28 mouse cellular contexts compared by ENCODE assay signal in genomic region chr5:146695543-146695942, GRCm38 (mm10).
DNase-seq lines count a peak whose midpoint lies in the region; ATAC-seq and TF ChIP-seq lines count a peak whose summit lies in the region.
"Had no signal": no experiment of that assay in that cellular context is flagged by ENCODE, and none has a peak within 500 bp of the region (broad histone marks: within the 10 kb centered on the region; RNA-seq: fewer than 3 reads in every experiment).

No protein-coding gene starts in this region.

- no peak for TF ChIP-seq RAD21 in MEL (IDR thresholded peaks at IDR 0.05; ENCODE audit: low read depth, low read length)

- 61% methylated on average over 5 of the region's 5 CpGs for WGBS in liver, embryonic 15.5 days (ENCODE audit: insufficient replicate concordance)

- no peak overlapping the region for H3K4me2 ChIP-seq in liver, embryonic 15.5 days
- no peak overlapping the region for H3K4me2 ChIP-seq in myocyte (ENCODE audit: low read depth)
- H3K4me2 ChIP-seq: embryonic facial prominence, embryonic 12.5 days; embryonic facial prominence, embryonic 15.5 days; heart, embryonic 12.5 days; heart, embryonic 15.5 days; hindbrain, embryonic 13.5 days had no signal

- no peaks in the 10 kb centered on the region for H3K36me3 ChIP-seq in liver, embryonic 15.5 days (replicated peaks)
- peaks cover 0 to 33% of the 10 kb centered on the region in 2 experiments; a peak in 2 of 4 replicates for H3K36me3 ChIP-seq in MEL (ENCODE audit: control insufficient read depth in 1 of 2, insufficient read depth in 2 of 2, low read length in 2 of 2)
- H3K36me3 ChIP-seq in myocyte (ENCODE audit: control insufficient read depth, insufficient read depth): no peaks in the 10 kb centered on the region
- H3K36me3 ChIP-seq: embryonic facial prominence, embryonic 12.5 days; embryonic facial prominence, embryonic 15.5 days; heart, embryonic 12.5 days; heart, embryonic 15.5 days; hindbrain, embryonic 10.5 days; hindbrain, embryonic 13.5 days had no signal

- intact Hi-C loops in gastrocnemius, postnatal 14 days (cut with DNase I; ENCODE audit: low total_unique reads): no loop called here

- no peak overlapping the region for H3K9ac ChIP-seq in liver, embryonic 15.5 days
- H3K9ac ChIP-seq in MEL (ENCODE audit: control insufficient read depth, low read depth, low read length, poor library complexity, severe bottlenecking): no peak overlapping the region
- H3K9ac ChIP-seq: embryonic facial prominence, embryonic 12.5 days; embryonic facial prominence, embryonic 15.5 days; forebrain, postnatal 0 days; heart, embryonic 12.5 days; heart, embryonic 15.5 days; hindbrain, embryonic 13.5 days had no signal

- DNase-seq in kidney, postnatal 4 days: peak; percentile 32 to 37
- DNase-seq in kidney, postnatal 36 days: no peak
- DNase-seq in liver: no peak
- DNase-seq in MEL (ENCODE audit: low read depth, low spot score): peak; percentile 53
- DNase-seq in right cerebral cortex, adult 2 months (ENCODE audit: low spot score in 2 of 2): no peak
- DNase-seq in gastrocnemius, postnatal 14 days: no peak
- DNase-seq: adrenal gland, postnatal 25 days; cerebellum, adult 11 months; cerebellum, adult 2 months; cerebellum, adult 9-11 months; cerebellum, postnatal 25 days; forebrain, postnatal 0 days; gastrocnemius, adult 2 months; gastrocnemius, postnatal 25 days; heart, adult 18-20 months; heart, postnatal 10 days; heart, postnatal 36 days had no signal

- peak overlapping the region; percentile 1; the same call in 1 of the 2 replicates for H3K27ac ChIP-seq in liver, embryonic 15.5 days (replicated peaks)
- no peak overlapping the region for H3K27ac ChIP-seq in MEL (ENCODE audit: control insufficient read depth, low read depth, low read length)
- H3K27ac ChIP-seq: embryonic facial prominence, embryonic 12.5 days; embryonic facial prominence, embryonic 15.5 days; gastrocnemius, adult 2 months; heart, embryonic 15.5 days; hindbrain, embryonic 10.5 days; hindbrain, embryonic 13.5 days had no signal

- peaks cover 61% of the 10 kb centered on the region for H3K4me1 ChIP-seq in liver, embryonic 15.5 days (replicated peaks)
- H3K4me1 ChIP-seq in MEL (ENCODE audit: control insufficient read depth in 1 of 2, insufficient read depth in 2 of 2, low read length in 2 of 2): peaks cover 7 to 51% of the 10 kb centered on the region in 2 experiments
- H3K4me1 ChIP-seq: embryonic facial prominence, embryonic 12.5 days had no signal

- TF ChIP-seq POLR2A in MEL (IDR thresholded peaks at IDR 0.05; ENCODE audit: control insufficient read depth in 1 of 2, insufficient read depth in 1 of 2, low read depth in 1 of 2, low read length in 2 of 2, poor library complexity in 1 of 2) (no peak), myocyte (IDR thresholded peaks at IDR 0.05; ENCODE audit: insufficient read length, low read depth) (no peak)

- H3K27me3 ChIP-seq in liver, embryonic 15.5 days: no peaks in the 10 kb centered on the region
- no peaks in the 10 kb centered on the region for H3K27me3 ChIP-seq in MEL (ENCODE audit: control insufficient read depth in 1 of 2, insufficient read depth in 2 of 2, low read length in 2 of 2)
- H3K27me3 ChIP-seq in myocyte (ENCODE audit: control insufficient read depth, insufficient read depth, insufficient read length): no peaks in the 10 kb centered on the region
- H3K27me3 ChIP-seq: CH12.LX; embryonic facial prominence, embryonic 12.5 days; embryonic facial prominence, embryonic 15.5 days; heart, embryonic 12.5 days; heart, embryonic 15.5 days had no signal

- H3K79me2 ChIP-seq in MEL (ENCODE audit: control insufficient read depth, insufficient read depth, low read length, poor library complexity): no peaks in the 10 kb centered on the region
- no peaks in the 10 kb centered on the region for H3K79me2 ChIP-seq in myocyte (ENCODE audit: control insufficient read depth, insufficient read depth)

- H3K4me3 ChIP-seq in liver, embryonic 15.5 days (replicated peaks): no peak overlapping the region
- H3K4me3 ChIP-seq in MEL (ENCODE audit: control insufficient read depth in 1 of 2, insufficient read depth in 1 of 2, low read depth in 2 of 2, low read length in 2 of 2) (no peak overlapping the region), myocyte (no peak overlapping the region)
- H3K4me3 ChIP-seq: embryonic facial prominence, embryonic 12.5 days; embryonic facial prominence, embryonic 15.5 days; gastrocnemius, adult 2 months; heart, embryonic 12.5 days; heart, embryonic 15.5 days; hindbrain, embryonic 10.5 days; hindbrain, embryonic 13.5 days had no signal

- no peak overlapping the region for H3ac ChIP-seq in myocyte (ENCODE audit: control insufficient read depth, insufficient read length)

- no peaks in the 10 kb centered on the region for H3K9me3 ChIP-seq in liver, embryonic 15.5 days (replicated peaks)
- no peaks in the 10 kb centered on the region for H3K9me3 ChIP-seq in MEL (replicated peaks; ENCODE audit: insufficient read depth, low read length)
- H3K9me3 ChIP-seq: embryonic facial prominence, embryonic 12.5 days; embryonic facial prominence, embryonic 15.5 days; heart, embryonic 12.5 days; heart, embryonic 15.5 days; hindbrain, embryonic 10.5 days; hindbrain, embryonic 13.5 days had no signal

- ATAC-seq in liver, embryonic 15.5 days (ENCODE audit: insufficient read depth): no peak
- ATAC-seq: forebrain, embryonic 14.5 days; forebrain, postnatal 0 days; hindbrain, embryonic 16.5 days had no signal

- TF ChIP-seq EP300 in MEL (IDR thresholded peaks at IDR 0.05; ENCODE audit: low read depth in 1 of 2, low read length in 2 of 2): peak in 1 of 2 experiments; percentile 39; a peak in 2 of 4 replicates

- TF ChIP-seq CTCF in MEL (IDR thresholded peaks at IDR 0.05 in 2 of 3, conservative IDR thresholded peaks at IDR 0.05 in 1 of 3; ENCODE audit: control insufficient read depth in 1 of 3, insufficient read depth in 1 of 3, low read depth in 2 of 3, low read length in 3 of 3, poor library complexity in 1 of 3, severe bottlenecking in 1 of 3): no peak

TF ChIP-seq in MEL, 35 proteins besides CTCF, POLR2A, EP300 and RAD21:
- TF ChIP-seq ZKSCAN1 (IDR thresholded peaks at IDR 0.05; ENCODE audit: low read depth, low read length) (no peak), USF1 (IDR thresholded peaks at IDR 0.05; ENCODE audit: low read depth, low read length) (no peak), ETS1 (IDR thresholded peaks at IDR 0.05; ENCODE audit: low read depth, low read length) (0 out of 2 replicates have a peak, but pooled peaks have one; percentile 44), JUND (IDR thresholded peaks at IDR 0.05; ENCODE audit: low read depth, low read length) (no peak), NRF1 (IDR thresholded peaks at IDR 0.05; ENCODE audit: insufficient read depth, low read depth, low read length, poor library complexity, severe bottlenecking) (no peak), BHLHE40 (IDR thresholded peaks at IDR 0.05; ENCODE audit: borderline replicate concordance, low read depth, low read length) (no peak), RCOR1 (IDR thresholded peaks at IDR 0.05; ENCODE audit: low read depth, low read length) (peak; percentile 62), MEF2A (IDR thresholded peaks at IDR 0.05; ENCODE audit: extremely low read depth, insufficient replicate concordance, low read depth, low read length, poor library complexity, severe bottlenecking) (no peak), SIN3A (IDR thresholded peaks at IDR 0.05; ENCODE audit: low read length) (no peak), MAFK (IDR thresholded peaks at IDR 0.05; ENCODE audit: borderline replicate concordance, low read depth, low read length) (no peak), KAT2A (conservative IDR thresholded peaks at IDR 0.05; ENCODE audit: low read depth, low read length) (no peak), MXI1 (IDR thresholded peaks at IDR 0.05; ENCODE audit: low read depth, low read length) (no peak), TAL1 (IDR thresholded peaks at IDR 0.05; ENCODE audit: low read length) (peak; percentile 56), TCF12 (IDR thresholded peaks at IDR 0.05; ENCODE audit: low read depth, low read length) (peak; percentile 76), MYB (IDR thresholded peaks at IDR 0.05; ENCODE audit: low read depth, low read length) (no peak), MYC (IDR thresholded peaks at IDR 0.05; ENCODE audit: low read depth, low read length) (no peak)

TF ChIP-seq in myocyte, 11 proteins besides CTCF, POLR2A, EP300 and RAD21:
- TF ChIP-seq MYOD1 (IDR thresholded peaks at IDR 0.05; ENCODE audit: control insufficient read depth in 1 of 3, insufficient read length in 2 of 3, low read depth in 2 of 3) (peak in 2 of 3 experiments; percentile 22 to 56), MYOG (IDR thresholded peaks at IDR 0.05; ENCODE audit: control insufficient read depth in 1 of 3, insufficient read depth in 1 of 3, insufficient read length in 2 of 3, low read depth in 2 of 3) (peak in 2 of 3 experiments; percentile 34 to 69), CEBPB (IDR thresholded peaks at IDR 0.05; ENCODE audit: insufficient read depth, poor library complexity, severe bottlenecking) (no peak)
TF ChIP-seq in myocyte: peak in this region for 2.

Comparison
In these comparisons a context has a peak if more than half of its experiments do, and no peak if none do; other contexts are left out.
1. DNase-seq: peak in kidney, postnatal 4 days (2 of 2) and MEL (single experiment); none in kidney, postnatal 36 days (0 of 2), liver (single experiment), right cerebral cortex, adult 2 months (0 of 2) and gastrocnemius, postnatal 14 days (single experiment).